ENCODE assay signal across 26 mouse cellular contexts in genomic region chr5:30952551-30952950, GRCm38 (mm10). TPM values are rescaled to one million over a fixed set of nuclear protein-coding genes. Genes with fewer than 3 reads are reported as not detected.
A peak's percentile ranks its signal among the peaks of the same experiment; 100 is the strongest.
DNase-seq lines count a peak whose midpoint lies in the region; ATAC-seq and TF ChIP-seq lines count a peak whose summit lies in the region.
"Had no signal": no experiment of that assay in that cellular context is flagged by ENCODE, and none has a peak within 500 bp of the region (broad histone marks: within the 10 kb centered on the region; RNA-seq: fewer than 3 reads in every experiment).

No protein-coding gene starts in this region.

- H3K36me3 ChIP-seq in heart, embryonic 11.5 days (ENCODE audit: control insufficient read depth, insufficient read depth, low read length), result peaks cover 28% of the 10 kb centered on the region
- peaks cover 50% of the 10 kb centered on the region for H3K36me3 ChIP-seq in liver, embryonic 12.5 days
- H3K36me3 ChIP-seq in myocyte (ENCODE audit: control insufficient read depth, insufficient read depth), result peaks cover 29% of the 10 kb centered on the region

- no peak overlapping the region for H3ac ChIP-seq in myocyte (ENCODE audit: control insufficient read depth, insufficient read length)

- no peak overlapping the region for H3K27ac ChIP-seq in heart, embryonic 11.5 days (ENCODE audit: low read depth, low read length)
- peak overlapping the region; percentile 53; the same call in 1 of the 2 replicates for H3K27ac ChIP-seq in layer of hippocampus, adult 2 months
- H3K27ac ChIP-seq in liver, embryonic 12.5 days, result 0 out of 2 replicates have a peak overlapping the region, but pooled peaks have one; percentile 20
- H3K27ac ChIP-seq: forebrain, embryonic 10.5 days; forebrain, embryonic 13.5 days; heart, embryonic 13.5 days; hindbrain, embryonic 13.5 days had no signal

- H3K9me3 ChIP-seq in heart, embryonic 11.5 days (replicated peaks; ENCODE audit: control insufficient read depth, low read length), result no peaks in the 10 kb centered on the region
- H3K9me3 ChIP-seq in liver, embryonic 12.5 days (replicated peaks), result no peaks in the 10 kb centered on the region
- H3K9me3 ChIP-seq: forebrain, embryonic 10.5 days; forebrain, embryonic 13.5 days; heart, embryonic 13.5 days; hindbrain, embryonic 13.5 days had no signal

- peaks cover 13% of the 10 kb centered on the region for H3K4me1 ChIP-seq in heart, embryonic 11.5 days (ENCODE audit: control insufficient read depth, insufficient read depth, low read length)
- peaks cover 23% of the 10 kb centered on the region for H3K4me1 ChIP-seq in liver, embryonic 12.5 days

- TF ChIP-seq CTCF in layer of hippocampus, adult 2 months (conservative IDR thresholded peaks at IDR 0.05), result no peak

- DNase-seq in heart, adult 11 months, result peak; percentile 88
- DNase-seq in layer of hippocampus, adult 2 months (ENCODE audit: low spot score in 2 of 2), result no peak
- DNase-seq in layer of hippocampus, adult 11-12 months (ENCODE audit: low spot score), result no peak
- no peak for DNase-seq in liver
- DNase-seq in embryo, embryonic 9.5 days (ENCODE audit: extremely low spot score), result no peak
- DNase-seq: adrenal gland, postnatal 25 days; cerebellum, adult 9-11 months; cerebellum, postnatal 36 days; embryo, embryonic 11 days; gastrocnemius, postnatal 10 days; gastrocnemius, postnatal 36 days had no signal

- no peak overlapping the region for H3K4me3 ChIP-seq in heart, embryonic 11.5 days (ENCODE audit: low read depth, low read length)
- H3K4me3 ChIP-seq in layer of hippocampus, adult 2 months, result no peak overlapping the region
- no peak overlapping the region for H3K4me3 ChIP-seq in liver, embryonic 12.5 days
- H3K4me3 ChIP-seq in myocyte, result no peak overlapping the region
- H3K4me3 ChIP-seq: forebrain, embryonic 10.5 days; forebrain, embryonic 13.5 days; heart, embryonic 13.5 days; hindbrain, embryonic 13.5 days had no signal

- ATAC-seq in heart, embryonic 11.5 days (replicated peaks; ENCODE audit: insufficient number of reproducible peaks, low FRiP score, low TSS enrichment), result no peak
- no peak for ATAC-seq in liver, embryonic 12.5 days
- ATAC-seq: CD4-positive, CD25-positive, alpha-beta regulatory T cell, adult 4 months; forebrain, embryonic 13.5 days; forebrain, embryonic 16.5 days; hindbrain, embryonic 16.5 days; inflammation-experienced regulatory T-cells, adult 6 months; intestine, embryonic 16.5 days had no signal

- TF ChIP-seq POLR2A in myocyte (IDR thresholded peaks at IDR 0.05; ENCODE audit: insufficient read length, low read depth), result no peak

- H3K79me2 ChIP-seq in myocyte (ENCODE audit: control insufficient read depth, insufficient read depth), result peaks cover 22% of the 10 kb centered on the region

- no peak overlapping the region for H3K9ac ChIP-seq in heart, embryonic 11.5 days (ENCODE audit: low read depth, low read length)
- H3K9ac ChIP-seq in liver, embryonic 12.5 days, result 0 out of 2 replicates have a peak overlapping the region, but pooled peaks have one; percentile 1
- H3K9ac ChIP-seq: forebrain, embryonic 13.5 days; heart, embryonic 13.5 days; hindbrain, embryonic 13.5 days had no signal

- no peaks in the 10 kb centered on the region for H3K27me3 ChIP-seq in heart, embryonic 11.5 days (ENCODE audit: control insufficient read depth, insufficient read depth, low read length)
- no peaks in the 10 kb centered on the region for H3K27me3 ChIP-seq in liver, embryonic 12.5 days (replicated peaks)
- H3K27me3 ChIP-seq in myocyte (ENCODE audit: control insufficient read depth, insufficient read depth, insufficient read length), result no peaks in the 10 kb centered on the region
- H3K27me3 ChIP-seq: forebrain, embryonic 13.5 days; heart, embryonic 13.5 days; hindbrain, embryonic 13.5 days had no signal

- no peak overlapping the region for H3K4me2 ChIP-seq in heart, embryonic 11.5 days
- H3K4me2 ChIP-seq in liver, embryonic 12.5 days, result no peak overlapping the region
- H3K4me2 ChIP-seq in myocyte (ENCODE audit: low read depth), result no peak overlapping the region
- H3K4me2 ChIP-seq: forebrain, embryonic 13.5 days; heart, embryonic 13.5 days; hindbrain, embryonic 13.5 days had no signal

- WGBS in heart, embryonic 11.5 days (ENCODE audit: insufficient replicate concordance), result 76% methylated on average over 5 of the region's 5 CpGs
- 73% methylated on average over 5 of the region's 5 CpGs for WGBS in liver, embryonic 12.5 days (ENCODE audit: insufficient replicate concordance)

TF ChIP-seq in myocyte, 11 proteins besides CTCF, POLR2A, EP300 and RAD21:
- TF ChIP-seq USF1 (IDR thresholded peaks at IDR 0.05; ENCODE audit: low read depth), result no peak
- no peak for TF ChIP-seq CEBPB (IDR thresholded peaks at IDR 0.05; ENCODE audit: insufficient read depth, poor library complexity, severe bottlenecking)
- TF ChIP-seq POLR2AphosphoS2 (IDR thresholded peaks at IDR 0.05; ENCODE audit: insufficient read length, low read depth), result peak; percentile 54
- TF ChIP-seq TCF12 (IDR thresholded peaks at IDR 0.05; ENCODE audit: insufficient read depth, poor library complexity, severe bottlenecking), result no peak
- TF ChIP-seq E2F4 (IDR thresholded peaks at IDR 0.05; ENCODE audit: insufficient read depth), result no peak
- TF ChIP-seq MYOG (IDR thresholded peaks at IDR 0.05; ENCODE audit: control insufficient read depth in 1 of 3, insufficient read depth in 1 of 3, insufficient read length in 2 of 3, low read depth in 2 of 3), result no peak

RNA-seq across cellular contexts. Expression of gene Cgref1, which starts 7.2 kb away (rescaled TPM):
- 4.4 and 5.4 TPM in 2 replicates for polyA plus RNA-seq in heart, embryonic 11.5 days (2014; fragmentation: Nextera tagmentation; extraction: Ambion mirVana)
- total RNA-seq in layer of hippocampus, adult 2 months (2021), result 10 to 100 TPM; 15.5 to 16.7 TPM
- 4.2 and 5.1 TPM in 2 replicates for polyA plus RNA-seq in liver, embryonic 12.5 days (2016; fragmentation: Nextera tagmentation; extraction: Ambion mirVana)
- 26.2 TPM for polyA plus RNA-seq in myocyte (2012; fragmentation: generic; extraction: Trizol)
- total RNA-seq: hematopoietic stem cell, adult 5-6 weeks had no signal
- polyA plus RNA-seq: inflammation-experienced regulatory T-cells, adult 6 months had no signal

RNA-seq across cellular contexts. Expression of gene Preb, which starts 7.6 kb away (rescaled TPM):
- polyA plus RNA-seq in heart, embryonic 11.5 days (2014; fragmentation: Nextera tagmentation; extraction: Ambion mirVana), result 69.1 and 70.2 TPM in 2 replicates
- total RNA-seq in layer of hippocampus, adult 2 months (2021), result 100 to 1,000 TPM; 132 to 145 TPM
- polyA plus RNA-seq in liver, embryonic 12.5 days (2016; fragmentation: Nextera tagmentation; extraction: Ambion mirVana), result 110 and 111 TPM in 2 replicates
- 158 TPM for polyA plus RNA-seq in myocyte (2012; fragmentation: generic; extraction: Trizol)

RNA-seq across cellular contexts. Expression of gene Tcf23, which starts 15.9 kb away (rescaled TPM):
- polyA plus RNA-seq in heart, embryonic 11.5 days (2014; fragmentation: Nextera tagmentation; extraction: Ambion mirVana), result 0.04 and 0.15 TPM in 2 replicates
- total RNA-seq in layer of hippocampus, adult 2 months (2021), result under 1 TPM; 0.10 to 0.20 TPM
- polyA plus RNA-seq in liver, embryonic 12.5 days (2016; fragmentation: Nextera tagmentation; extraction: Ambion mirVana), result 0.06 and 0.08 TPM in 2 replicates
- polyA plus RNA-seq in myocyte (2012; fragmentation: generic; extraction: Trizol), result 0.62 TPM
- total RNA-seq: granulocyte monocyte progenitor cell, adult 5-6 weeks; hematopoietic stem cell, adult 5-6 weeks had no signal
- polyA plus RNA-seq: CD4-positive, CD25-positive, alpha-beta regulatory T cell, adult 4 months; embryonic facial prominence, embryonic 11.5 days; forebrain, embryonic 10.5 days; forebrain, embryonic 13.5 days; forebrain, embryonic 16.5 days; hindbrain, embryonic 13.5 days; hindbrain, embryonic 16.5 days; inflammation-experienced regulatory T-cells, adult 6 months had no signal

RNA-seq across cellular contexts. Expression of gene Khk, which starts 31.3 kb away (rescaled TPM):
- polyA plus RNA-seq in heart, embryonic 11.5 days (2014; fragmentation: Nextera tagmentation; extraction: Ambion mirVana), result 10.1 and 11.3 TPM in 2 replicates
- 10 to 100 TPM; 17.0 to 17.7 TPM for total RNA-seq in layer of hippocampus, adult 2 months (2021)
- 33.6 and 36.3 TPM in 2 replicates for polyA plus RNA-seq in liver, embryonic 12.5 days (2016; fragmentation: Nextera tagmentation; extraction: Ambion mirVana)
- polyA plus RNA-seq in myocyte (2012; fragmentation: generic; extraction: Trizol), result 16.6 TPM

RNA-seq across cellular contexts. Expression of gene Emilin1, which starts 39.3 kb away (rescaled TPM):
- polyA plus RNA-seq in heart, embryonic 11.5 days (2014; fragmentation: Nextera tagmentation; extraction: Ambion mirVana), result 90.5 and 123 TPM in 2 replicates
- 1 to 10 TPM; 2.0 TPM for total RNA-seq in layer of hippocampus, adult 2 months (2021)
- 70.0 and 73.6 TPM in 2 replicates for polyA plus RNA-seq in liver, embryonic 12.5 days (2016; fragmentation: Nextera tagmentation; extraction: Ambion mirVana)
- polyA plus RNA-seq in myocyte (2012; fragmentation: generic; extraction: Trizol), result 25.8 TPM
